Mouse (Mus musculus) cerebellum, adult 2 months (tissue): ENCODE results near the gene Efna2.

Source experiments
- CTCF ChIP-seq: fragments of 200-500 bp; IDR thresholded peaks from 2 replicates; pipeline ENCODE4 v1.5.1; 2011; ENCODE audit warnings: low read depth, mild to moderate bottlenecking, control low read depth, low read length, moderate library complexity, borderline replicate concordance; ENCODE audit not compliant: insufficient read depth
- POLR2A ChIP-seq: fragments of 200-500 bp; IDR thresholded peaks from 2 replicates; pipeline ENCODE4 v1.6.1; 2011; ENCODE audit warnings: low read length, control low read depth, borderline replicate concordance; ENCODE audit not compliant: insufficient read depth

- TF ChIP-seq CTCF (no peak), POLR2A (no peak)
These were observed 29.0 kb downstream of the Efna2 start for GRCm38 (mm10) chr10:80208248-80208647.
